Mouse (Mus musculus) liver, embryonic 11.5 days (tissue): ENCODE measurements around the gene Arhgef33. TPM values are rescaled to one million over a fixed set of nuclear protein-coding genes. Genes with fewer than 3 reads are reported as not detected.

Experiments
- ATAC-seq: fragments of 200-750 bp; cut with Nextera tagmentation; replicated peaks from 2 replicates; pipeline ENCODE4 v1.8.0; 2017; ENCODE audit warnings: moderate number of reproducible peaks, mild to moderate bottlenecking, moderate TSS enrichment, moderate library complexity; ENCODE audit not compliant: low FRiP score
- DNase-seq: peaks from one replicate; pipeline ENCODE4 v3.0.0-alpha.2; 2017; ENCODE audit warnings: low spot score
- H3K27ac ChIP-seq: fragments of 300-500 bp; sonication (generic); 2 replicates; pipeline ENCODE4 v1.5.1; 2014; ENCODE audit warnings: mild to moderate bottlenecking, low read depth, low read length, control low read depth
- H3K27me3 ChIP-seq: fragments of 300-500 bp; sonication (generic); replicated peaks from 2 replicates; pipeline ENCODE4 v1.6.1; 2014; ENCODE audit warnings: low read length, mixed read lengths; ENCODE audit not compliant: control insufficient read depth, insufficient read depth
- H3K36me3 ChIP-seq: fragments of 300-500 bp; sonication (generic); 2 replicates; pipeline ENCODE4 v1.6.1; 2014; ENCODE audit warnings: mild to moderate bottlenecking, low read length, moderate library complexity, mixed read lengths; ENCODE audit not compliant: control insufficient read depth, insufficient read depth
- H3K4me1 ChIP-seq: fragments of 300-500 bp; sonication (generic); replicated peaks from 2 replicates; pipeline ENCODE4 v1.6.1; 2014; ENCODE audit warnings: low read length, mixed read lengths; ENCODE audit not compliant: control insufficient read depth, insufficient read depth
- H3K4me2 ChIP-seq: fragments of 300-500 bp; sonication (generic); 2 replicates; pipeline ENCODE4 v1.6.1; 2014; ENCODE audit warnings: mild to moderate bottlenecking, control low read depth, moderate library complexity
- H3K4me3 ChIP-seq: fragments of 300-500 bp; sonication (generic); 2 replicates; pipeline ENCODE4 v1.5.1; 2014; ENCODE audit warnings: low read depth, low read length, control low read depth
- H3K9ac ChIP-seq: fragments of 300-500 bp; sonication (generic); 2 replicates; pipeline ENCODE4 v1.6.1; 2014; ENCODE audit warnings: low read depth, low read length, control low read depth
- H3K9me3 ChIP-seq: fragments of 300-500 bp; sonication (generic); 2 replicates; pipeline ENCODE4 v1.6.1; 2016; ENCODE audit warnings: low read length, inconsistent platforms, mixed read lengths; ENCODE audit not compliant: control insufficient read depth
- WGBS: fragments of 180-500 bp; shearing (Covaris S2); extraction: QIAGEN DNeasy Blood & Tissue Kit; methylation state at CpG from one replicate; pipeline ENCODE4 v1.1.7; 2014; 5-methylcytosine and 5-hydroxymethylcytosine counted together
- polyA plus RNA-seq: library from polyadenylated mRNA; unstranded; fragments of >200 nt; fragmentation: Nextera tagmentation; extraction: Ambion mirVana; gene quantifications from 2 replicates; pipeline ENCODE4 v1.2.1, GENCODE M21; 2014

Gene Arhgef33
- polyA plus RNA-seq, 1 experiment from 2014 or later = 0.49 TPM

GRCm38 (mm10) chr17:80323658-80324057, 16.5 kb downstream of the Arhgef33 start:
- Histone ChIP-seq H3K27ac (no peak overlapping the region), H3K4me2 (no peak overlapping the region), H3K9ac (no peak overlapping the region), H3K4me1 (no peaks in the 10 kb centered on the region), H3K9me3 (no peaks in the 10 kb centered on the region), H3K4me3 (no peak overlapping the region), H3K36me3 (no peaks in the 10 kb centered on the region), H3K27me3 (no peaks in the 10 kb centered on the region)
- 52% methylated on average over 8 of the region's 8 CpGs for WGBS
- DNase-seq = no peak
- ATAC-seq = no peak

- Histone ChIP-seq H3K4me3 (no peak overlapping the region), H3K36me3 (no peaks in the 10 kb centered on the region), H3K9me3 (no peaks in the 10 kb centered on the region), H3K4me1 (no peaks in the 10 kb centered on the region), H3K9ac (no peak overlapping the region), H3K27ac (no peak overlapping the region), H3K27me3 (no peaks in the 10 kb centered on the region), H3K4me2 (no peak overlapping the region)
- 81% methylated on average over 7 of the region's 7 CpGs for WGBS
- DNase-seq (no peak), ATAC-seq (no peak)
Measured at GRCm38 (mm10) chr17:80324521-80324920, 17.3 kb downstream of the Arhgef33 start.

- no peak for DNase-seq
- H3K9ac ChIP-seq = no peak overlapping the region
- 67% methylated on average over 5 of the region's 5 CpGs for WGBS
- H3K27me3 ChIP-seq = no peaks in the 10 kb centered on the region
- no peak overlapping the region for H3K4me2 ChIP-seq
- H3K27ac ChIP-seq = no peak overlapping the region
- H3K9me3 ChIP-seq = no peaks in the 10 kb centered on the region
- no peaks in the 10 kb centered on the region for H3K4me1 ChIP-seq
- no peaks in the 10 kb centered on the region for H3K36me3 ChIP-seq
- ATAC-seq = no peak
- no peak overlapping the region for H3K4me3 ChIP-seq
Measured at GRCm38 (mm10) chr17:80325456-80325855, 18.2 kb downstream of the Arhgef33 start.

- Histone ChIP-seq H3K4me3 (no peak overlapping the region), H3K27me3 (no peaks in the 10 kb centered on the region), H3K36me3 (no peaks in the 10 kb centered on the region), H3K4me2 (no peak overlapping the region), H3K27ac (no peak overlapping the region), H3K9me3 (no peaks in the 10 kb centered on the region), H3K9ac (no peak overlapping the region), H3K4me1 (no peaks in the 10 kb centered on the region)
- 82% methylated on average over 3 of the region's 3 CpGs for WGBS
- DNase-seq = no peak
- no peak for ATAC-seq
Measured at GRCm38 (mm10) chr17:80326431-80326830, 19.2 kb downstream of the Arhgef33 start.

- 79% methylated on average over 2 of the region's 2 CpGs for WGBS
- Histone ChIP-seq H3K9me3 (no peaks in the 10 kb centered on the region), H3K4me2 (no peak overlapping the region), H3K27ac (no peak overlapping the region), H3K9ac (no peak overlapping the region), H3K36me3 (no peaks in the 10 kb centered on the region), H3K27me3 (no peaks in the 10 kb centered on the region), H3K4me3 (no peak overlapping the region), H3K4me1 (no peaks in the 10 kb centered on the region)
- ATAC-seq (no peak), DNase-seq (no peak)
Measured at GRCm38 (mm10) chr17:80332386-80332785, 25.2 kb downstream of the Arhgef33 start.

GRCm38 (mm10) chr17:80345277-80345676, 38.1 kb downstream of the Arhgef33 start:
- no peaks in the 10 kb centered on the region for H3K27me3 ChIP-seq
- H3K4me1 ChIP-seq = no peaks in the 10 kb centered on the region
- no peak overlapping the region for H3K9ac ChIP-seq
- no peak overlapping the region for H3K4me2 ChIP-seq
- no peak overlapping the region for H3K27ac ChIP-seq
- H3K4me3 ChIP-seq = no peak overlapping the region
- 80% methylated on average over 4 of the region's 4 CpGs for WGBS
- no peak for ATAC-seq
- no peak for DNase-seq
- no peaks in the 10 kb centered on the region for H3K9me3 ChIP-seq
- H3K36me3 ChIP-seq = no peaks in the 10 kb centered on the region

- Histone ChIP-seq H3K36me3 (no peaks in the 10 kb centered on the region), H3K4me2 (no peak overlapping the region), H3K27ac (no peak overlapping the region), H3K9me3 (no peaks in the 10 kb centered on the region), H3K9ac (no peak overlapping the region), H3K27me3 (no peaks in the 10 kb centered on the region), H3K4me3 (no peak overlapping the region), H3K4me1 (no peaks in the 10 kb centered on the region)
- 75% methylated on average over 11 of the region's 11 CpGs for WGBS
- DNase-seq (no peak), ATAC-seq (no peak)
Measured at GRCm38 (mm10) chr17:80346591-80347125, 39.5 kb downstream of the Arhgef33 start.

- Histone ChIP-seq H3K27ac (no peak overlapping the region), H3K4me3 (no peak overlapping the region), H3K27me3 (no peaks in the 10 kb centered on the region), H3K36me3 (no peaks in the 10 kb centered on the region), H3K4me1 (no peaks in the 10 kb centered on the region), H3K4me2 (no peak overlapping the region), H3K9me3 (no peaks in the 10 kb centered on the region), H3K9ac (no peak overlapping the region)
- DNase-seq (no peak), ATAC-seq (no peak)
- WGBS = 65% methylated on average over 6 of the region's 6 CpGs
Measured at GRCm38 (mm10) chr17:80347234-80347633, 40.0 kb downstream of the Arhgef33 start.

- H3K4me2 ChIP-seq = no peak overlapping the region
- H3K9ac ChIP-seq = no peak overlapping the region
- 79% methylated on average over 8 of the region's 8 CpGs for WGBS
- H3K9me3 ChIP-seq = no peaks in the 10 kb centered on the region
- DNase-seq (no peak), ATAC-seq (no peak)
- H3K27me3 ChIP-seq = no peaks in the 10 kb centered on the region
- no peak overlapping the region for H3K4me3 ChIP-seq
- no peak overlapping the region for H3K27ac ChIP-seq
- H3K4me1 ChIP-seq = no peaks in the 10 kb centered on the region
- no peaks in the 10 kb centered on the region for H3K36me3 ChIP-seq
Measured at GRCm38 (mm10) chr17:80360245-80360644, 53.0 kb downstream of the Arhgef33 start.
